Mouse (Mus musculus) forebrain, embryonic 13.5 days (tissue): Measurements from ENCODE around the gene Smox. TPM values are rescaled to one million over a fixed set of nuclear protein-coding genes. Genes with fewer than 3 reads are reported as not detected.

Source experiments
- ATAC-seq: fragments of 200-750 bp; cut with Nextera tagmentation; 2 replicates; pipeline ENCODE4 v1.8.0; 2017
- H3K27ac ChIP-seq: fragments of 300-500 bp; sonication (generic); 2 replicates; pipeline ENCODE4 v1.5.1; 2015; ENCODE audit warnings: inconsistent platforms, mild to moderate bottlenecking, moderate library complexity
- H3K27me3 ChIP-seq: fragments of 300-500 bp; sonication (generic); 2 replicates; pipeline ENCODE4 v1.6.1; 2015; ENCODE audit warnings: mild to moderate bottlenecking, inconsistent platforms
- H3K36me3 ChIP-seq: fragments of 300-500 bp; sonication (generic); 2 replicates; pipeline ENCODE4 v1.6.1; 2015; ENCODE audit warnings: mild to moderate bottlenecking, inconsistent platforms; ENCODE audit not compliant: poor library complexity, severe bottlenecking
- H3K4me1 ChIP-seq: fragments of 300-500 bp; sonication (generic); 2 replicates; pipeline ENCODE4 v1.6.1; 2015; ENCODE audit warnings: inconsistent platforms
- H3K4me2 ChIP-seq: fragments of 300-500 bp; sonication (generic); 2 replicates; pipeline ENCODE4 v1.6.1; 2015; ENCODE audit warnings: inconsistent platforms, mild to moderate bottlenecking, moderate library complexity
- H3K4me3 ChIP-seq: fragments of 300-500 bp; sonication (generic); 2 replicates; pipeline ENCODE4 v1.5.1; 2015; ENCODE audit warnings: mild to moderate bottlenecking, inconsistent platforms
- H3K9ac ChIP-seq: fragments of 300-500 bp; sonication (generic); 2 replicates; pipeline ENCODE4 v1.6.1; 2015; ENCODE audit warnings: mild to moderate bottlenecking, inconsistent platforms
- H3K9me3 ChIP-seq: fragments of 300-500 bp; sonication (generic); replicated peaks from 2 replicates; pipeline ENCODE4 v1.6.1; 2016; ENCODE audit warnings: inconsistent platforms
- WGBS: fragments of 180-500 bp; shearing (Covaris S2); methylation state at CpG from one replicate; pipeline ENCODE4 v1.1.7; 2015; 5-methylcytosine and 5-hydroxymethylcytosine counted together
- polyA plus RNA-seq: library from polyadenylated mRNA; unstranded; fragments of >200 nt; fragmentation: Nextera tagmentation; extraction: Ambion mirVana; gene quantifications from 2 replicates; pipeline ENCODE4 v1.2.1, GENCODE M21; 2015

The Smox gene
- polyA plus RNA-seq, 1 experiment from 2014 or later, result 52.5 TPM

- H3K4me1 ChIP-seq, result no peaks in the 10 kb centered on the region
- WGBS, result 96% methylated on average over 19 of the region's 19 CpGs
- H3K9me3 ChIP-seq, result no peaks in the 10 kb centered on the region
Measured at GRCm38 (mm10) chr2:131520743-131521142, 29.4 kb downstream of the Smox start.

GRCm38 (mm10) chr2:131527061-131527460 is 35.8 kb downstream of the Smox start:
- no peaks in the 10 kb centered on the region for H3K9me3 ChIP-seq
- H3K27me3 ChIP-seq, result no peaks in the 10 kb centered on the region
- no peak overlapping the region for H3K4me3 ChIP-seq
- no peak overlapping the region for H3K4me2 ChIP-seq
- no peak for ATAC-seq
- no peak overlapping the region for H3K9ac ChIP-seq
- H3K4me1 ChIP-seq, result no peaks in the 10 kb centered on the region
- WGBS, result 50% methylated on average over 3 of the region's 3 CpGs
- peaks cover 22% of the 10 kb centered on the region for H3K36me3 ChIP-seq
- H3K27ac ChIP-seq, result no peak overlapping the region

More at GRCm38 (mm10) chr2:131520743-131521142, 29.4 kb downstream of the Smox start:
- Histone ChIP-seq H3K4me3 (no peak overlapping the region), H3K4me2 (no peak overlapping the region), H3K27ac (no peak overlapping the region), H3K27me3 (no peaks in the 10 kb centered on the region), H3K36me3 (peaks cover 51% of the 10 kb centered on the region), H3K9ac (no peak overlapping the region)
- no peak for ATAC-seq

GRCm38 (mm10) chr2:131529898-131530622 is 38.8 kb downstream of the Smox start:
- 35% methylated on average over 11 of the region's 11 CpGs for WGBS
- Histone ChIP-seq H3K4me3 (no peak overlapping the region), H3K27me3 (no peaks in the 10 kb centered on the region), H3K9me3 (no peaks in the 10 kb centered on the region), H3K4me1 (no peaks in the 10 kb centered on the region), H3K27ac (no peak overlapping the region), H3K9ac (no peak overlapping the region), H3K4me2 (no peak overlapping the region), H3K36me3 (peaks cover 10% of the 10 kb centered on the region; the same call in 1 of the 2 replicates)
- peak; percentile 54 for ATAC-seq

GRCm38 (mm10) chr2:131530623-131531008 is 39.3 kb downstream of the Smox start:
- no peaks in the 10 kb centered on the region for H3K4me1 ChIP-seq
- 0 out of 2 replicates have a peak, but pooled peaks cover 6% of the 10 kb centered on the region for H3K36me3 ChIP-seq
- no peaks in the 10 kb centered on the region for H3K9me3 ChIP-seq
- no peaks in the 10 kb centered on the region for H3K27me3 ChIP-seq
- no peak overlapping the region for H3K4me3 ChIP-seq
- H3K27ac ChIP-seq, result no peak overlapping the region
- H3K4me2 ChIP-seq, result no peak overlapping the region
- ATAC-seq, result 0 out of 2 replicates have a peak, but pooled peaks have one; percentile 42
- 22% methylated on average over 9 of the region's 9 CpGs for WGBS
- no peak overlapping the region for H3K9ac ChIP-seq

GRCm38 (mm10) chr2:131531271-131531670 is 40.0 kb downstream of the Smox start:
- no peak overlapping the region for H3K4me2 ChIP-seq
- no peaks in the 10 kb centered on the region for H3K27me3 ChIP-seq
- no peak for ATAC-seq
- H3K4me3 ChIP-seq, result no peak overlapping the region
- no peak overlapping the region for H3K27ac ChIP-seq
- no peaks in the 10 kb centered on the region for H3K36me3 ChIP-seq
- no peak overlapping the region for H3K9ac ChIP-seq
- no peaks in the 10 kb centered on the region for H3K4me1 ChIP-seq
- 83% methylated on average over 7 of the region's 7 CpGs for WGBS
- H3K9me3 ChIP-seq, result no peaks in the 10 kb centered on the region

- no peaks in the 10 kb centered on the region for H3K9me3 ChIP-seq
- no peak for ATAC-seq
- no peaks in the 10 kb centered on the region for H3K36me3 ChIP-seq
- H3K27ac ChIP-seq, result no peak overlapping the region
- H3K9ac ChIP-seq, result no peak overlapping the region
- H3K4me2 ChIP-seq, result no peak overlapping the region
- no peak overlapping the region for H3K4me3 ChIP-seq
- H3K27me3 ChIP-seq, result no peaks in the 10 kb centered on the region
- 91% methylated on average over 5 of the region's 5 CpGs for WGBS
- H3K4me1 ChIP-seq, result no peaks in the 10 kb centered on the region
Measured at GRCm38 (mm10) chr2:131535168-131535567, 43.9 kb downstream of the Smox start.

- no peaks in the 10 kb centered on the region for H3K27me3 ChIP-seq
- no peak overlapping the region for H3K9ac ChIP-seq
- H3K4me1 ChIP-seq, result no peaks in the 10 kb centered on the region
- H3K4me3 ChIP-seq, result no peak overlapping the region
- ATAC-seq, result no peak
- no peaks in the 10 kb centered on the region for H3K9me3 ChIP-seq
- WGBS, result 63% methylated on average over 7 of the region's 7 CpGs
- no peak overlapping the region for H3K4me2 ChIP-seq
- no peaks in the 10 kb centered on the region for H3K36me3 ChIP-seq
- H3K27ac ChIP-seq, result no peak overlapping the region
Measured at GRCm38 (mm10) chr2:131538341-131538740, 47.0 kb downstream of the Smox start.

- Histone ChIP-seq H3K27me3 (peaks cover 2% of the 10 kb centered on the region; the same call in 1 of the 2 replicates), H3K4me3 (no peak overlapping the region), H3K36me3 (no peaks in the 10 kb centered on the region), H3K4me2 (no peak overlapping the region), H3K4me1 (no peaks in the 10 kb centered on the region), H3K27ac (no peak overlapping the region), H3K9ac (no peak overlapping the region), H3K9me3 (no peaks in the 10 kb centered on the region)
- 83% methylated on average over 6 of the region's 6 CpGs for WGBS
- no peak for ATAC-seq
Measured at GRCm38 (mm10) chr2:131539780-131540179, 48.5 kb downstream of the Smox start.

- no peaks in the 10 kb centered on the region for H3K9me3 ChIP-seq
- H3K9ac ChIP-seq, result no peak overlapping the region
- 73% methylated on average over 4 of the region's 4 CpGs for WGBS
- peaks cover 11% of the 10 kb centered on the region for H3K4me1 ChIP-seq
- H3K4me2 ChIP-seq, result no peak overlapping the region
- no peaks in the 10 kb centered on the region for H3K36me3 ChIP-seq
- no peak overlapping the region for H3K4me3 ChIP-seq
- no peak for ATAC-seq
- no peak overlapping the region for H3K27ac ChIP-seq
- peaks cover 19% of the 10 kb centered on the region for H3K27me3 ChIP-seq
Measured at GRCm38 (mm10) chr2:131541686-131542085, 50.4 kb downstream of the Smox start.

- peaks cover 15% of the 10 kb centered on the region for H3K4me1 ChIP-seq
- H3K4me3 ChIP-seq, result no peak overlapping the region
- WGBS, result 26% methylated on average over 6 of the region's 6 CpGs
- no peak overlapping the region for H3K4me2 ChIP-seq
- H3K36me3 ChIP-seq, result no peaks in the 10 kb centered on the region
- no peak overlapping the region for H3K9ac ChIP-seq
- no peak overlapping the region for H3K27ac ChIP-seq
- peaks cover 28% of the 10 kb centered on the region for H3K27me3 ChIP-seq
- no peak for ATAC-seq
- no peaks in the 10 kb centered on the region for H3K9me3 ChIP-seq
Measured at GRCm38 (mm10) chr2:131542531-131542930, 51.2 kb downstream of the Smox start.

GRCm38 (mm10) chr2:131545386-131546307 is 54.4 kb downstream of the Smox start:
- no peak overlapping the region for H3K27ac ChIP-seq
- H3K36me3 ChIP-seq, result no peaks in the 10 kb centered on the region
- H3K4me3 ChIP-seq, result peak overlapping the region; percentile 45
- H3K9ac ChIP-seq, result peak overlapping the region; percentile 61
- peak overlapping the region; percentile 76 for H3K4me2 ChIP-seq
- ATAC-seq, result peak; percentile 57
- H3K27me3 ChIP-seq, result peaks cover 47% of the 10 kb centered on the region
- WGBS, result 1% methylated on average over 45 of the region's 45 CpGs
- H3K4me1 ChIP-seq, result peaks cover 15% of the 10 kb centered on the region
- H3K9me3 ChIP-seq, result no peaks in the 10 kb centered on the region

GRCm38 (mm10) chr2:131546308-131546700 is 55.0 kb downstream of the Smox start:
- H3K9ac ChIP-seq, result peak overlapping the region; percentile 61
- peak overlapping the region; percentile 76 for H3K4me2 ChIP-seq
- H3K4me1 ChIP-seq, result peaks cover 15% of the 10 kb centered on the region
- no peaks in the 10 kb centered on the region for H3K9me3 ChIP-seq
- H3K27ac ChIP-seq, result no peak overlapping the region
- H3K36me3 ChIP-seq, result no peaks in the 10 kb centered on the region
- peaks cover 53% of the 10 kb centered on the region for H3K27me3 ChIP-seq
- 3% methylated on average over 25 of the region's 27 CpGs for WGBS
- peak overlapping the region; percentile 45 for H3K4me3 ChIP-seq
- no peak for ATAC-seq
